Mouse (Mus musculus): ENCODE measurements around the gene Nt5c.
"Not testable (repeated sequence)": the region's sequence is repeated elsewhere in the genome, so short reads cannot be mapped to it uniquely, and the experiment has no call there.

Nt5c gene

DNA sequence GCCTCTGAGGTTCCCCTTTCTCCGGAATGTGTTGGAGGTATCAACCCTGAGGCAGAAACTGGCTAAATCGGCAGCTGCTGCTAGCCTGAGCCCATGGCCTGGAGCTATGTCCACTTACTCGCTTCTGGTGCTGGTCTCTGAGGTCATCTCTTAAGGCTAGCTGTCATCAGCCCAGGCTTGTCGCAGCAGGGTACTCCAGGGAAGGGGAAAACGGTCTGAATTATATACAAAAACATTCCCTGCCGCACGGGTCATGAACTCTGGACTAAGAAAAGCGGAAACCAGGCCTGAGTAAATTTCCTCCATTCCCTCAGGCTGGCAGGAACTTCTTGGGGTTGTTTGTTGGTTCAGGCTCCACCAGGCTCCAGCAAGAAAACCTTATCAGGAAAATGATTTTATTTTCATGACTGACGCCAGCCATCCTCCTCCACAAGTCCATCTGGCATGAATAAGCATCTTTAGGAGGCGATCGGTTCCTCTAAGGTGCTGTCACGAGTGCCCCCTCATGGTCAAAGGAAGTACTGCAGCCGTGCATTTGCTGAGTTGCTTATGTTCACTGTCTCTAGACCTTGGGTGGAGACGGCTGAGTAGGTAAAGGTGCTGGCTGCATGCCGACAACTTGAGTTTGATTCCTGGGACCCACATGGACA, 17.9 kb downstream of the Nt5c start:
- peak; percentile 92 to 95 for DNase-seq (ENCODE audit: low read depth in 2 of 2, low spot score in 2 of 2)

DNA sequence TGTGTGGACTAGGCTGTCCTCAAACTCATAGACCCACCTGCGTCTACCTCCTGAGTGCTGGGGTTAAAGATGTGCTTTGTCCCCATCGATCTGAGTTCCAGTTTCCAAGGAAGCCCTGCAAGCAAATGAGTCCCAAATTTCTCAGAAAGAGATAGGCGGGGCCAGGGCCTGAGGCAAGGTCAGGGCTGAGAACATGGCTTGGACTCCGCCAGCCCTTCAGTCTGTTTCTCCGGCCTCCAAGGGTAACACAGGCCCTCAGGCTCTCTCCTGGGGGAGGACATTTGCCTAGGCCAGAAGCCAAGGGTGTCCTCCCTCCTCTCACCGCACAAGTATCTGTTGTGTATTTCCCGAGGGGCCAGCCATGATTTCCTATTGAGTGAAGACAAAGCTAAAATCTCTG, 19.5 kb downstream of the Nt5c start:
- no peak for DNase-seq (ENCODE audit: low read depth in 2 of 2, low spot score in 2 of 2)

GRCm38 (mm10) chr11:115467217-115467618, 24.4 kb downstream of the Nt5c start:
- no peak for DNase-seq (ENCODE audit: low read depth in 2 of 2, low spot score in 2 of 2)

DNA sequence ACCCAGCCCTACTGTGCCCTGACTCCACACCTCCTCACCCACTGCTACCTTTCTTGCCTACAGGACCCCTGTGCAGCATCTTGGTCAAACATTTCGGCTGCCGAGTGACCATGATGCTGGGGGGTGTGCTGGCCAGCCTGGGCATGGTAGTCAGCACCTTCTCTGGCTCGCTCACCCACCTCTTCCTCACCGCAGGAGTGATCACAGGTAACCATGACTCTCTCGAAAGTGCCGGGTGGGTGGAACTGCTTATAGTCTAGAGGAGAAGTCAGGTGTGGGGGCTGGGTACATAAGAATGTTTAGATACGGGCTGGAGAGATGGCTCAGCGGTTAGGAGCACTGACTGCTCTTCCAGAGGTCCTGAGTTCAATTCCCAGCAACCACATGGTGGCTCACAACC, 26.8 kb downstream of the Nt5c start:
- no peak for DNase-seq (ENCODE audit: low read depth in 2 of 2, low spot score in 2 of 2)

GRCm38 (mm10) chr11:115463397-115463796, 28.3 kb downstream of the Nt5c start:
- DNase-seq (ENCODE audit: low read depth in 2 of 2, low spot score in 2 of 2): peak in 1 of 2 experiments; percentile 51

DNA sequence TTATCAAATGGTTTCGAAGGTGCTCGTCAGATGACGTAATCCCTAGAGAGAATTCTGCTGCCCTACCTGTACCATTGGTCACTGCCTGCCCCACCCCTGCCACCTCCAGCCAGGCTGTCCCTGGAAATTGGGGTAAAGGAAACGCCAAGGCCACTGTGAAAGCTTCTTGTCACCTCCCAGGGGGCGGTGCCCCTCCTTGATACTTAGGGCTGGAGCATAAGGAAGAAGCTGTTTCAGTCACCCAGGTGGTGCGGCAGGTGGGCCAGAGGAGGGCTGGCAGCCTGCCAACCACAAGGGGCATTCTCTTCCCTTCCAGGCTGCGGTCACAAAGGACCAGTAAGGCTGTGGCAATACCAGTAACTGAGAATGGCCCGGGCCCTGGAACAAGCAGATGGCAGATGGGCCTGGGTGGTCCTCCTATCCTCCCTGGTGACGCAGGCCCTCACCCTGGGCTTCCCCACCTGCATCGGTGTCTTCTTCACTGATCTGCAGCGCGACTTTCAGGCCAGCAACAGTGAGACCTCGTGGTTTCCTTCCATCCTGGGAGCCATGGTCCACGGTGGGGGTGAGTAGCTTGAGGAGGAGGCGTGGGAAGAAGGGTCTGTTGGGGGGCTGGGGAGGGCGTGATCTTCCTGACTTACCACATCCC, 29.3 kb downstream of the Nt5c start, which contains the start of gene Slc16a5:
TSS of gene Slc16a5 (plus strand) at position 232 of the 649 bp plus-strand sequence.
- DNase-seq (ENCODE audit: low read depth in 2 of 2, low spot score in 2 of 2): peak in 1 of 2 experiments; percentile 42

DNA sequence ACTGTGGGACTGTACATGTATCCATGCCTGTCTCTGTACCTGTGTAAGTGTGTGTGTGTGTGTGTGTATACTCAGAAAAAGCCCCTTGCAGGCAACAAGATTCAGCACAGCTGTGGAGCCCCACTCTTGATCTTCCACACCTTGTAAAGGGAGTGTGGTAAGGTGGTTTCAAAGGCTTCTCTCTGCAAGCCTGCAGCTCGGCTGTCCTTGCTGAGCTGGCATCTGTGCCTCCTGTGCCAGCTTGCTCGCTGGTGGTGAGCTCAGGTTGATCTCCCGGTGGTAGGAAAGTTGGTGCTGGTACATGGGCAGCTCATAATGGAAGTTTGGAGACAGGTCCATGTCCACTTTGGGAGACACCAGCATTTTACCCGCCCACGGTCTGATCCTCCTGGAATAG, 29.8 kb downstream of the Nt5c start:
- no peak for DNase-seq (ENCODE audit: low read depth in 2 of 2, low spot score in 2 of 2)

DNA sequence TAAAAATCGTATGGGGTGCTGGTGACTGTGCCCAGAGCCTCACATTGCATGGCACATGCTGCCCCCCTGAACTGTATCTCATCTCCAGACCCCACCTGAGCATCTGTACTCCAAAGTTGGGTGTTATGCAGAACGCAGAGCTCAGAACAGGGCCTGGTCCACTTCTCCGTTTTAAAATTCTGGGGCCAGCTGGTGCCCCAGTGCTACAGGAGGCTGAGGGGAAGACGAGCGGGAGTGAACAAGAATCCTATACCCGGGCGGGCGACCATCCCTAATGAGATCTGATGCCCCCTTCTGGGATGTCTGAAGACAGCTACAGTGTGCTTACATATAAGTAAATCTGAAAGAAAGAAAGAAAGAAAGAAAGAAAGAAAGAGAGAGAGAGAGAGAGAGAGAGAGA, 30.7 kb downstream of the Nt5c start:
- DNase-seq (ENCODE audit: low read depth in 2 of 2, low spot score in 2 of 2): no peak

DNA sequence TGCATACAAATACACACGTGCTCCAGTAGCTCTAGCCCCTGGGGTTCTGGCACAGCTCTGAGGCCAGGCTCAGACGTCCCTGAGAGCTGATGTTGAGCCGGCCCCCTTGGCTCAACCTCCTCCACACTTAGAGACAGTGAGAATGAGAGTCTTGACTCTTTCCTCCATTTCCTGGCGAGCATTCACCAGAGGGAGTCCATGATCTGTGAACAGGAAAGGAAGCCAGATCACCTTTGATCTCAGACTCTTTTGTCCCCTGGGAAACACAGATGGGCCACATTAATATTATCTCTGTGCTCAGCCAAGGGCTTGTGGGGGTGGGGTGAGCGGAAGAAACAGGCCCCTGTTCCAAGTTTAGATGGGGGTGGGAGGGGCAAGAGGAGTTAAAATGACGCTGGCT, 34.3 kb downstream of the Nt5c start:
- DNase-seq (ENCODE audit: low read depth in 2 of 2, low spot score in 2 of 2): no peak

DNA sequence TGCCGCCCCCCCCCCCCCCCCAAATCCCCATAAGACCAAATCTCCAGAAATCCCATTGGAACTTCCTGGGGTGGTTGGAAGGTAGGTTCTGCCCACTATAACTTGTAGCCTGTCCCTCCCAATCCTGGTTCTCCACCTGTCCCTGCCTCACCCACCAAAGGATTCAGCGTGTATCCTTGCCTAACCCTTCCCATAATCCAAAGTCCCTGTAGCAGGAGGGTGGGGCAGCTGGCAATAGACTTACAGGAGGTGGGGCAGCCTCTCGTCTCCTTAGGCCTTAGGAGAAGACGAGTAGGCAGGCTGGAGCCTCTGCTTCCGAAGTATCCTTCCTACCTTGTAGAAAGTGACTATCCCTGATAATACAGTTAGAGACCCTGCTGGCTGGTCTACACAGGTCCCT, 35.5 kb downstream of the Nt5c start:
- no peak for DNase-seq (ENCODE audit: low read depth in 2 of 2, low spot score in 2 of 2)

- no peak for DNase-seq (ENCODE audit: low read depth in 2 of 2, low spot score in 2 of 2)
Measured at GRCm38 (mm10) chr11:115455619-115456018, 36.0 kb downstream of the Nt5c start.

DNA sequence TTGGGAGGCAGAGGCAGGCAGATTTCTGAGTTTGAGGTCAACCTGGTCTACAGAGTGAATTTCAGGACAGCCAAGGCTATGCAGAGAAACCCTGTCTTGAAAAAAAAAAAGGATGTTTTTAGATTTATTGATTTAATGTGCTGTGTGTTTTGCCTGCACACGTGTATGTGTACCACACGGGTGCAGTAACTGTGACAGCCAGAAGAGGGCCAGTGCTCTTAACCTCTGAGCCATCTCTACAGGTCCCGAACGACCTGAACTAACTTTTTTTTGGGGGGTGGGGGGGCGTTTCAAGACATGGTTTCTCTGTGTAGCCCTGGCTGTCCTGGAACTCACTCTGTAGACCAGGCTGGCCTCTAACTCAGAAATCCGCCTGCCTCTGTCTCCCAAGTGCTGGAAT, 36.8 kb downstream of the Nt5c start:
- not testable (repeated sequence) for DNase-seq (ENCODE audit: low read depth in 2 of 2, low spot score in 2 of 2)

DNA sequence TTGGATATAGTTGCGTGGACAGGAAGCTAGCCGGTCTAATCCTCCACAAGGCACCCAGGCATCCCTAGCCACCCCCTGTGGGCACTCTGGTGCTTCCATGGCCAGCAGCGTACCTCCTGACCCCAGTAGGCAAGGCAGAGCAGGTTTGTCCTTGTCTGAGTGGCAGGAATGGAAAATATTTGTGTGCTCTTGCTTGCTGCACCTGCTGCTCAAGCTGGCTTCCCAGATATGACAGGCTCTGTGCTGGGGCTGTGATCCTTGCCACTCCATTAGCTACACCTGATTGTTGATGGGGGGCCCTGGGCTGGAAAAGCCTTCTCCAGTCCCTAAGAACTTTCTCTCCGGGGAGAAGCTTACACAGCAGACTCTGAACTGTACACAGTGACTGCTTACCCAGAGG, 38.4 kb downstream of the Nt5c start:
- no peak for DNase-seq (ENCODE audit: low read depth in 2 of 2, low spot score in 2 of 2)

DNA sequence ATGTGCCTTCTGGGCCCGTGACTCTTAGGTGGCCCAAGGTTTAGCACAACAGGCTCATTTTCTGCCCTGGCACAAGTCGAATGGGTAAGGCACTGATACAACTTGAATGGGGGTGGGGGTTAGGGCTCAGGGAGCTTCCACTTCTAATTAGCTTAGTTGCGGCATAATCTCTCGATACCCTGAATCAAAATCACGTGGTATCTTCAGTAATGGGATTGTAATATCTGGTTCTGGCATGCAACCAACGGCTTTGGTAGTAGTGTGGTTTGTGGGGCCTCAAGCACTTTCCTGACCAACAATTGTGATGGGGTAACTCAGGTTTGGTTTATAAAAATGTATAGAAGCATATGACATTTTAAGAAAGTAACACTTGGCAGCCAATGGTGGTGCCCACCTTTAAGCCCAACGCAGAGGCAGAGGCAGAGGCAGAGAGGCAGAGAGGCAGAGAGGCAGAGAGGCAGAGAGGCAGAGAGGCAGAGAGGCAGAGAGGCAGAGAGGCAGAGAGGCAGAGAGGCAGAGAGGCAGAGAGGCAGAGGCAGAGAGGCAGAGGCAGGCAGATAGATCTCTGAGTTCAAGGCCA, 39.3 kb downstream of the Nt5c start:
- DNase-seq (ENCODE audit: low read depth in 2 of 2, low spot score in 2 of 2): no peak

GRCm38 (mm10) chr11:115451781-115452241, 39.9 kb downstream of the Nt5c start:
- peak; percentile 71 to 77 for DNase-seq (ENCODE audit: low read depth in 2 of 2, low spot score in 2 of 2)

DNA sequence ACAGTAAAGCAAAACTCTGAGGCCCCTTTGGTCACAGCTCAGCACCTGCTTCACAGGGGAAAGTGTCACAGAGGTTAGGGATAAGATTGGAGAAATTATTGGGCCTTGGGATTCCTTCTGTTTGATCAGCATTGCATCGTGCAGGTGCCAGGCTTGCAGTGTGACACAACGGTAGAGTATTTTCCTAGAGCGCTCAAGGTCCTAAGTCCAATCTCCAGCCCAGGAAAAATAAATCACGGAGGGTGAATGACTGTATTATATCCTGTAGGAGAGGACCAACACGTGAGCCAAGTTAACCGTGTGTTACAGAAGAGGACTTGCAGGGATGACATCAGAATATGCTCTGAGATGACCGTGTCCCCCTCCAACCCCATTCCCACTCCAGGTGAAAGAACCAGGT, 41.5 kb downstream of the Nt5c start:
- no peak for DNase-seq (ENCODE audit: low read depth in 2 of 2, low spot score in 2 of 2)

GRCm38 (mm10) chr11:115448998-115449397, 42.7 kb downstream of the Nt5c start:
- DNase-seq (ENCODE audit: low read depth in 2 of 2, low spot score in 2 of 2): no peak

- no peak for DNase-seq (ENCODE audit: low read depth in 2 of 2, low spot score in 2 of 2)
Measured at GRCm38 (mm10) chr11:115448075-115448474, 43.6 kb downstream of the Nt5c start.

- no peak for DNase-seq (ENCODE audit: low read depth in 2 of 2, low spot score in 2 of 2)
Measured at GRCm38 (mm10) chr11:115447321-115447885, 44.3 kb downstream of the Nt5c start.

DNA sequence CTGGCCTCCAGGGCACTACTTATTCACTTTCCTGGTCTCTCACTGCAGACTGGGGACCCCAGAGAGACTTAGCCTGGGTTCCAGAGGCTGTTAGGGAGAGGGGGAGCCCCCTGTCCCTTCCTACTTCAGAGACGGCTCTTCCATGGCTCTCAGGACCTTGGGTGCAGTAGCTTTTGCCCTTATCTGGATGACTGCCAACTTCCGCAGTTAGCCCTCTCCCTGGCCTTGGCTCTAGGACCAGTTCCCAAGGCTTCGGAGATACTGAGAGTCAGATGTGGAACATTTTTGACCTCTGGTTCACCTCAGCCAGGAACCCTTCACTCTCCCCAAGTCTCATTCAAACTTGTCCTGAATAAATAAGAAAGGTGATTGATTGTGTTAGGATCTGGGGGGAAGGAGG, 44.8 kb downstream of the Nt5c start:
- no peak for DNase-seq (ENCODE audit: low read depth in 2 of 2, low spot score in 2 of 2)

GRCm38 (mm10) chr11:115441417-115441816, 50.2 kb downstream of the Nt5c start:
- no peak for DNase-seq (ENCODE audit: low read depth in 2 of 2, low spot score in 2 of 2)
